Mouse (Mus musculus) hindbrain, embryonic 14.5 days (tissue): ENCODE results near the gene Tmem253. TPM values are rescaled to one million over a fixed set of nuclear protein-coding genes. Genes with fewer than 3 reads are reported as not detected.

Experiments
- ATAC-seq: fragments of 200-750 bp; cut with Nextera tagmentation; 2 replicates; pipeline ENCODE4 v1.8.0; 2017; ENCODE audit warnings: moderate number of reproducible peaks, mild to moderate bottlenecking, moderate TSS enrichment, moderate library complexity; ENCODE audit not compliant: low FRiP score
- DNase-seq: peaks from one replicate; pipeline ENCODE4 v3.0.0-alpha.2; 2015; ENCODE audit warnings: low spot score
- H3K27ac ChIP-seq: fragments of 300-500 bp; sonication (generic); 2 replicates; pipeline ENCODE4 v1.5.1; 2014; ENCODE audit warnings: mild to moderate bottlenecking, moderate library complexity
- H3K27me3 ChIP-seq: fragments of 300-500 bp; sonication (generic); 2 replicates; pipeline ENCODE4 v1.6.1; 2014; ENCODE audit warnings: mild to moderate bottlenecking, low read length, mixed read lengths; ENCODE audit not compliant: control insufficient read depth, insufficient read depth
- H3K36me3 ChIP-seq: fragments of 300-500 bp; sonication (generic); replicated peaks from 2 replicates; pipeline ENCODE4 v1.6.1; 2014; ENCODE audit not compliant: control insufficient read depth, insufficient read depth
- H3K4me1 ChIP-seq: fragments of 300-500 bp; sonication (generic); replicated peaks from 2 replicates; pipeline ENCODE4 v1.6.1; 2014; ENCODE audit warnings: antibody characterized with exemption, low read length, mixed read lengths; ENCODE audit not compliant: control insufficient read depth, insufficient read depth
- H3K4me2 ChIP-seq: fragments of 300-500 bp; sonication (generic); replicated peaks from 2 replicates; pipeline ENCODE4 v1.6.1; 2014; ENCODE audit warnings: mild to moderate bottlenecking, moderate library complexity
- H3K4me3 ChIP-seq: fragments of 300-500 bp; sonication (generic); replicated peaks from 2 replicates; pipeline ENCODE4 v1.5.1; 2014; ENCODE audit warnings: mild to moderate bottlenecking, low read length
- H3K9ac ChIP-seq: fragments of 300-500 bp; sonication (generic); 2 replicates; pipeline ENCODE4 v1.6.1; 2014
- H3K9me3 ChIP-seq: fragments of 300-500 bp; sonication (generic); 2 replicates; pipeline ENCODE4 v1.6.1; 2016; ENCODE audit warnings: low read length; ENCODE audit not compliant: control insufficient read depth
- WGBS: fragments of 180-500 bp; shearing (Covaris S2); extraction: QIAGEN DNeasy Blood & Tissue Kit; methylation state at CpG from one replicate; pipeline ENCODE4 v1.1.7; 2014; 5-methylcytosine and 5-hydroxymethylcytosine counted together
- polyA plus RNA-seq: library from polyadenylated mRNA; unstranded; fragments of >200 nt; fragmentation: Nextera tagmentation; extraction: Ambion mirVana; gene quantifications from 2 replicates; pipeline ENCODE4 v1.2.1, GENCODE M21; 2014

Tmem253 gene
- polyA plus RNA-seq, 1 experiment from 2014 or later: 0.37 TPM

DNA sequence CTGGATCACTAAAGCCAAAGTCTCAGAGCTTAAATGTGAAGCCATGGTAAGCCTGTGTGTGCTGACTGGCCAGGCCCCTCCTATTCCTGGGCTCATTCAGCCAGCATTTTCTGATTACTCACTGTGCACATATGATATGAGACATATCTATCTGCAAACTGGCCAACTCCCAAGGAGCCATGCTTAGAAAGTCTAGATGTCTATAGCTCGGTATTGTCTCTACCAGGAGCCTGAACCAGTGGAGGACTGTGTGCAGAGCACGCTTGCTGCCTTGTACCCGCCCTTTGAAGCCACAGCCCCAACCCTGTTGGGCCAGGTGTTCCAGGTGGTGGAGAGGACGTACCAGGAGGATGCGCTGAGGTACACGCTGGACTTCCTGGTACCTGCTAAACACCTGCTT is 28.3 kb upstream of the Tmem253 start:
- 96% methylated on average over 6 of the region's 6 CpGs for WGBS
- H3K4me1 ChIP-seq: peaks cover 24% of the 10 kb centered on the region
- H3K27ac ChIP-seq: no peak overlapping the region
- peaks cover 48% of the 10 kb centered on the region for H3K36me3 ChIP-seq
- H3K9me3 ChIP-seq: no peaks in the 10 kb centered on the region
- no peak overlapping the region for H3K9ac ChIP-seq
- DNase-seq (no peak), ATAC-seq (no peak)
- H3K4me3 ChIP-seq: no peak overlapping the region
- no peak overlapping the region for H3K4me2 ChIP-seq
- no peaks in the 10 kb centered on the region for H3K27me3 ChIP-seq

DNA sequence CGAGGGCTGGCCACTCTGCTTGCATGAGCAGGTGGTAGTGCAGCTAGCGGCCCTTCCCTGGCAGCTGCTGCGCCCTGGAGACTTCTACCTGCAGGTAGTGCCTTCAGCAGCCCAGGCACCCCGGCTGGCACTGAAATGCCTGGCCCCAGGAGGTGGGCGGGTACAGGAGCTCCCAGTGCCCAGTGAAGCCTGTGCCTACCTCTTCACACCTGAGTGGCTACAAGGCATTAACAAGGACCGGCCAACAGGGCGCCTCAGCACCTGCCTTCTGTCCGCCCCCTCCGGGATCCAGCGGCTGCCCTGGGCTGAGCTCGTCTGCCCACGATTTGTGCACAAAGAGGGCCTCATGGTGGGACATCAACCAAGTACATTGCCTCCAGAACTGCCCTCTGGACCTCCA is 26.7 kb upstream of the Tmem253 start:
- DNase-seq (no peak), ATAC-seq (no peak)
- no peak overlapping the region for H3K4me3 ChIP-seq
- peaks cover 61% of the 10 kb centered on the region for H3K36me3 ChIP-seq
- H3K27me3 ChIP-seq: no peaks in the 10 kb centered on the region
- peaks cover 16% of the 10 kb centered on the region for H3K4me1 ChIP-seq
- no peak overlapping the region for H3K27ac ChIP-seq
- no peaks in the 10 kb centered on the region for H3K9me3 ChIP-seq
- H3K4me2 ChIP-seq: no peak overlapping the region
- H3K9ac ChIP-seq: no peak overlapping the region
- WGBS: 81% methylated on average over 12 of the region's 12 CpGs

DNA sequence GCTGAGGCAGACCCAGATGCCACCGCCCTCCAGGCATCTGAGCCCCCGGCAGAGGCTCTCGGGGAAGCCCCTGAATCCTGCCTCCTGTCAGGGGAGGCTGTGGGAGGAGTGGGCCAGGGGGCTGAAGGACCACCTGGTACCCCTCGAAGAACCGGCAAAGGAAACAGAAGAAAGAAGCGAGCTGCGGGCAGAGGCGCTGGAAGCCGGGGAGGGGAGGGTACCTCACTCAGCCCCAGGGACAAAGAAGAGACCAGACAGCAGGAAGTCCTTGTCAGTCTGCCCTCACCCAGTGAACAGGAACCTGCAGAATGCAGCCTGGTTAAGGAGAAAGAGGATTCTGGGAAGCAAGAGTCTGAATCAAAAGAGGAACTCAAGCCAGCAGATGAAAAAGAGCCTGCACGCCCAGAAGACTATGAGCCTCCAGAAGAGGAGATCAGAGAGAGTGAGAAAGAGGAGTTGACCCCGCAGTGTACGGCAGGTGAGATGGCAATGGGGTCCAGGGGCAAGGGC is 25.9 kb upstream of the Tmem253 start:
- Histone ChIP-seq H3K27ac (no peak overlapping the region), H3K9me3 (no peaks in the 10 kb centered on the region), H3K36me3 (peaks cover 69% of the 10 kb centered on the region), H3K4me1 (peaks cover 13% of the 10 kb centered on the region), H3K4me2 (no peak overlapping the region), H3K9ac (peak overlapping the region; percentile 44), H3K27me3 (no peaks in the 10 kb centered on the region), H3K4me3 (no peak overlapping the region)
- no peak for DNase-seq
- ATAC-seq: no peak
- 54% methylated on average over 12 of the region's 12 CpGs for WGBS

DNA sequence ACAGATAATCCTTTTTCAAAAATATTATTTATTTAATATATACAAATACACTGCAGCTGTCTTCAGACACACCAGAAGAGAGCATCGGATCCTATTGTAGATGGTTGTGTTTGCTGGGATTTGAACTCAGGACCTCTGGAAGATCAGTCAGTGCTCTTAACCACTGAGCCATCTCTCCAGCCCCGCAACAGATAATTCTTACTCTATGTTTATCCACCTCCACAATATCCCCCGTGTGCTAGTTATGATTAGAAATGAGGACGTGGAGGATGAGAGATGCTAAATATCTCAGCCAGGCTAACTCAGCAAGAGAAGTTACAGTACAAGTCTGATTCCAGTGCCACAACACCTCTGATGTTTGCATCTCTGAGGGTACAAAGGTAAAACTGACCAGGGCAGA is 21.0 kb upstream of the Tmem253 start:
- peaks cover 97% of the 10 kb centered on the region for H3K36me3 ChIP-seq
- H3K4me3 ChIP-seq: no peak overlapping the region
- no peak overlapping the region for H3K4me2 ChIP-seq
- no peaks in the 10 kb centered on the region for H3K27me3 ChIP-seq
- no peak overlapping the region for H3K27ac ChIP-seq
- WGBS: 91% methylated on average over 4 of the region's 4 CpGs
- H3K4me1 ChIP-seq: no peaks in the 10 kb centered on the region
- H3K9me3 ChIP-seq: no peaks in the 10 kb centered on the region
- ATAC-seq (no peak), DNase-seq (no peak)
- no peak overlapping the region for H3K9ac ChIP-seq

DNA sequence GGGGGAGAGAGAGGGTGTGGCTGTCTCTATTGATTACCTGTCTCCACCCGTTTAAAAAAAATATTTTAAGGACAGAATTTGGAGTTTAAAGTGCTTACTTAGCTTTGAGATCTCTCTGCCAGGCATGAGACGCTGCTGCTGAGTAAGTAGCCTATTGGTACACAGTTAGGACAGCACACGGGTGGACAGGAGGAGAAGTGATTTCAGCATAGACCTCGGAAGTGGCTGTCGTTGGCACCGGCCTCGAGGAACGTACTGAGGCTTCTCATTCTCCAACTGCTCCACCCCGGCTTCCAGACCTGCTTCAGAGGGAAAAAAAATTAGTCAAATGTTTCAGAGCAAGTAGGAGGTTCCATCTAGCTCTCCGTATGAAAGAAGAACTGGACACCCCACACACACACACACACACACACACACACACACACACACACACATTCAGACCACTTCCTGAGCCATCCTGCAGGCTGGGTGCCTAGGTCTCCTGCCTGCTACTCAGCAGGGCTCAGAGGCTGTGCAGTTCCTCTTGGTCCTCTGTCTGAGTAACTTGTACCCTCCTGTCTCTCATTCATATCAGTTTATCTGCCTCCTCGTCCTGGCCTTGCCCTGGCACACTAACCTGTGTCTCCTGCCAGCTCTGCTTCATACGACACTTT is 20.1 kb upstream of the Tmem253 start:
- Histone ChIP-seq H3K27me3 (no peaks in the 10 kb centered on the region), H3K36me3 (peaks cover 97% of the 10 kb centered on the region), H3K4me1 (no peaks in the 10 kb centered on the region), H3K4me2 (no peak overlapping the region), H3K9ac (no peak overlapping the region), H3K27ac (no peak overlapping the region), H3K9me3 (no peaks in the 10 kb centered on the region), H3K4me3 (no peak overlapping the region)
- WGBS: 85% methylated on average over 12 of the region's 12 CpGs
- no peak for DNase-seq
- ATAC-seq: no peak

DNA sequence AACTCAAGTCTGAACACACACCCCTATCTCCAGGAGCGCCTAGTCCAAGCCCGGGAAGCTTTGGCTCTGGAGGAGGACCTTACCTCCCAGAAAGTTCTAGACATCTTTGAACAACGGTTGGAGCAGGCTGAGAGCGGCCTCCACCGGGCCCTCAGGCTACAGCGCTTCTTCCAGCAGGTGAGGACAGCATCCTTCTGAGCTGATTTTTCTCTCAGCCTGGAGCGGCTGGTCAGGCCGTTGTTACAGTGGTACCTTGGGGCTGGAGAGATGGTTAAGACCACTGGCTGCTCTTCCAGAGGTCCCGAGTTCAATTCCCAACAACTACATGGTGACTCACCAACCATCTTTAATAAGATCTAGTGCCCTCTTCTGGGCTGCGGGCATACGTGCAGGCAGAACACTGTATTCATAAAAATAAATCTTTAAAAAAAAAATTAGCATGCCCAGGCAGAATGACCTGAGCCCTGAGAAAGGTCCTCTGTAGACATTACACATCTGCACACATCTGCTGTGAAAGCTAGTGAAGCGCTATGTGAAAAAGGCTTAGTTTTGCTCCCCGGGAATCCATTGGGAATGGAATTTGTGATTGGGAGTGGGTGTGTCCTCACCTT is 19.1 kb upstream of the Tmem253 start:
- ATAC-seq: no peak
- no peaks in the 10 kb centered on the region for H3K9me3 ChIP-seq
- no peak for DNase-seq

DNA sequence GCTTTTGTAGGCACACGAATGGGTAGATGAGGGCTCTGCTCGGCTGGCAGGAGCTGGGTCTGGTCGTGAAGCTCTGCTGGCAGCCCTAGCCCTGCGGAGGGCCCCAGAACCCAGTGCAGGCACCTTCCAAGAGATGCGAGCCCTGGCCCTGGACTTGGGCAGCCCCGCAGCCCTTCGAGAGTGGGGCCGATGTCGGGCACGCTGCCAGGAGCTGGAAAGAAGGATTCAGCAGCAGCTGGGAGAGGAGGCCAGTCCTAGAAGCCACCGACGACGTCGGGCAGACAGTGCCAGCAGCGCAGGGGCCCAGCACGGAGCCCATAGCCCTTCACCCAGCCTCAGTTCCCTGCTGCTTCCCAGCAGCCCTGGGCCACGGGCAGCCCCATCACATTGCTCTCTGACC is 18.6 kb upstream of the Tmem253 start:
- no peak overlapping the region for H3K27ac ChIP-seq
- H3K9ac ChIP-seq: no peak overlapping the region
- H3K4me2 ChIP-seq: no peak overlapping the region
- H3K9me3 ChIP-seq: no peaks in the 10 kb centered on the region
- H3K4me3 ChIP-seq: no peak overlapping the region
- no peaks in the 10 kb centered on the region for H3K27me3 ChIP-seq
- no peaks in the 10 kb centered on the region for H3K4me1 ChIP-seq
- DNase-seq: no peak
- WGBS: 61% methylated on average over 17 of the region's 17 CpGs
- ATAC-seq: peak; percentile 52
- peaks cover 93% of the 10 kb centered on the region for H3K36me3 ChIP-seq

More for the DNA sequence above, 19.1 kb upstream of the Tmem253 start:
- no peaks in the 10 kb centered on the region for H3K27me3 ChIP-seq
- H3K4me1 ChIP-seq: no peaks in the 10 kb centered on the region
- 92% methylated on average over 13 of the region's 13 CpGs for WGBS
- peaks cover 95% of the 10 kb centered on the region for H3K36me3 ChIP-seq
- H3K9ac ChIP-seq: no peak overlapping the region
- no peak overlapping the region for H3K4me3 ChIP-seq
- H3K4me2 ChIP-seq: no peak overlapping the region
- H3K27ac ChIP-seq: no peak overlapping the region

DNA sequence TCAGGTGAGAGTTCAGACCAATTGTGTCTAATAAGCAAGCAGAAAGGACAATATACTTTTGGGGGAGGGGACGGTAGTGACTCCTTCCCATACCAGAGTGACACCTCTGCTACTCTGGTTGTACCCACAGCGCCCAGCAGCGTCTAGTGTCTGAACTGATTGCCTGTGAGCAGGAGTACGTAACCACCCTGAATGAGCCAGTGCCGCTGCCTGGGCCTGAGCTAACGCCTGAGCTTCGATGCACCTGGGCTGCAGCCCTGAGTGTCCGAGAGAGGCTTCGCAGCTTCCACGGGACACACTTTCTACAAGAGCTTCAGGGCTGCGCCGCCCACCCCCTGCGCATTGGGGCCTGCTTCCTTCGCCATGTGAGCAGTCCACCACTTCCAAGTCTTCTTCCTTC is 18.0 kb upstream of the Tmem253 start:
- 90% methylated on average over 14 of the region's 14 CpGs for WGBS
- no peak for ATAC-seq
- peaks cover 93% of the 10 kb centered on the region for H3K36me3 ChIP-seq

DNA sequence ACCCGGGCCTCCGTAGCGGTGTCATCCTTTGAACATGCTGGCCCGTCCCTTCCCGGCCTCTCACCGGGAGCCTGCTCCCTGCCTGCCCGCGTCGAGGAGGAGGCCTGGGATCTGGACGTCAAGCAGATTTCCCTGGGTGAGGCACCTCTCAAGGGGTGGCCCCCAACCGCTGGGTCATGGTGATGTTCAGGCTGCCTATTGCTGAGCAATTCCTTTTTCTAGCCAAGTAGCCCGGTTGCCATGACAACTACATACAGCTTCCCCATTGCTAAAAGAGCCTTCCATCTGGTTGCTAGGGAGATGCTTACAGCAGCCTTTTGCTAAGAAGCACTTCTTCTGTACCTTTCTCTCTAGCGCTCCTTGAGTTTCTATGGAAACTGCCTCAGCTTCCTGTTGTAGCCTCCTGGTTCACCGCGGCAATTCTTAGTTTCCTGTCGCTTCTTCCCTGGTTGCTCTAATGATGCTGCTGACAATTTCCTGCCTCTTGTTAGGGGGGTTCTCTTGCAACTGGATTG is 11.4 kb upstream of the Tmem253 start:
- 0 out of 2 replicates have a peak overlapping the region, but pooled peaks have one; percentile 7 for H3K4me3 ChIP-seq

More for the DNA sequence above, 18.0 kb upstream of the Tmem253 start:
- no peak for DNase-seq
- Histone ChIP-seq H3K4me3 (no peak overlapping the region), H3K27ac (no peak overlapping the region), H3K4me2 (no peak overlapping the region), H3K27me3 (no peaks in the 10 kb centered on the region), H3K4me1 (no peaks in the 10 kb centered on the region), H3K9ac (no peak overlapping the region), H3K9me3 (no peaks in the 10 kb centered on the region)

More for the DNA sequence above, 11.4 kb upstream of the Tmem253 start:
- DNase-seq: peak; percentile 90
- Histone ChIP-seq H3K27ac (peak overlapping the region; percentile 81), H3K9ac (peak overlapping the region; percentile 20), H3K4me2 (peak overlapping the region; percentile 45), H3K27me3 (no peaks in the 10 kb centered on the region), H3K4me1 (peaks cover 30% of the 10 kb centered on the region), H3K36me3 (peaks cover 80% of the 10 kb centered on the region), H3K9me3 (no peaks in the 10 kb centered on the region)
- WGBS: 8% methylated on average over 16 of the region's 16 CpGs
- ATAC-seq: peak; percentile 81
